Mouse (Mus musculus) myocyte (in vitro differentiated cells): ENCODE results near the gene Serinc4.

ENCODE experiments used
- E2F4 ChIP-seq: IDR thresholded peaks from one replicate; pipeline ENCODE4 v1.6.1; 2011; ENCODE audit warnings: mild to moderate bottlenecking, control low read depth, moderate library complexity; ENCODE audit not compliant: insufficient read depth
- MAX ChIP-seq: IDR thresholded peaks from one replicate; pipeline ENCODE4 v1.6.1; 2011; ENCODE audit warnings: low read depth, mild to moderate bottlenecking, control low read depth
- POLR2A ChIP-seq: IDR thresholded peaks from one replicate; pipeline ENCODE4 v1.6.1; 2011; ENCODE audit warnings: low read depth, mild to moderate bottlenecking, control low read depth, moderate library complexity; ENCODE audit not compliant: insufficient read length
- POLR2AphosphoS2 ChIP-seq: IDR thresholded peaks from one replicate; pipeline ENCODE4 v1.6.1; 2011; ENCODE audit warnings: low read depth, control low read depth; ENCODE audit not compliant: insufficient read length
- USF1 ChIP-seq: IDR thresholded peaks from one replicate; pipeline ENCODE4 v1.6.1; 2011; ENCODE audit warnings: low read depth, mild to moderate bottlenecking, control low read depth, moderate library complexity

DNA sequence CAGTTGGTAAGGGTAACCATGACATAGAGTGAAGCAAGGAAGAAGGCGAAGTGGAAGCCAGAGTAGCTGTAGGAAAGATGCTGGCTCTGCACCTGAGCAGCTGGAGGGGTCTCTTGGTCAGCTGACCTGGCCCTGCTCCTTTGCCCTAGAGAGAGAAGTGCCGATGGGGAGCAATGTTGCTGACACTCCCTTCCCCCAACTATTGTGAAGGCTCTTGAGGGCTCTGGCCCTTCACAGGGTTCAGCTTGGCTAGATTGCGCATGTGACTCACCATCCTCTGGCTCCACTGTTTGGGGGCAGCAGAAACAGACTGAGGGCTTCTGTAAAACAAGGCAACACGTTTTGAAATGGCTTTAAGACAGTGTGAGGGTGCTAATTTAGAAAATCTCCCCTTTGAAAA, 4.2 kb downstream of the Serinc4 start:
- TF ChIP-seq USF1, result peak; percentile 45
- TF ChIP-seq POLR2A, result no peak
- TF ChIP-seq E2F4, result no peak
- no peak for TF ChIP-seq POLR2AphosphoS2
- no peak for TF ChIP-seq MAX
